Mouse (Mus musculus): Measurements from ENCODE around the gene Aff1. TPM values are rescaled to one million over a fixed set of nuclear protein-coding genes. Genes with fewer than 3 reads are reported as not detected.

The Aff1 gene
- polyA plus RNA-seq, 1 experiment from 2014 or later = 7.1 TPM

DNA sequence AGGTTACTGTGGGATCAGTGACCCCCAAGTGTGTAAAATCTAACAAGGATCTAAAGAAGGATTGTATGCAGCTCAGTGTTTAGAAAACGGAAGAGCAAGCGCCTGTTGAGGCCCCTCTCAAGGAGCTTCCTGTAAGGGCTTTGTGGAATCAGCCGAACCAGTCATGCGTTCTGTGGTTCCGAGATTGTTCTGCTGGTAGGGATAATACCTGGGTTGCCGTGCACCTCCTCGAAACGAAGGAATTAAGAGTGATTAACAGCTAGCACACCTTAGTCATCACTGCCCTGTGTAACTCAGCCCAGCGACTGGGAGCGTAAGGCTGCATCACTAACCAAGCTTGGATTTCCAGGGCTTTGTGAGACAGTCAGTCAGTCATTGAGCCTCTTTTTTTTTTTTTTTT, 87.7 kb downstream of the Aff1 start:
- Histone ChIP-seq H3K36me3 (ENCODE audit: control insufficient read depth, insufficient read depth, low read length) (no peaks in the 10 kb centered on the region), H3K9me3 (ENCODE audit: control insufficient read depth, low read length) (no peaks in the 10 kb centered on the region), H3K9ac (ENCODE audit: low read length) (no peak overlapping the region), H3K27ac (ENCODE audit: low read depth, low read length) (no peak overlapping the region), H3K27me3 (ENCODE audit: control insufficient read depth, insufficient read depth, low read length) (no peaks in the 10 kb centered on the region), H3K4me2 (ENCODE audit: low read depth, low read length, severe bottlenecking) (no peak overlapping the region), H3K4me3 (ENCODE audit: low read depth, low read length) (no peak overlapping the region), H3K4me1 (replicated peaks; ENCODE audit: control insufficient read depth, insufficient read depth, low read length) (peaks cover 34% of the 10 kb centered on the region)
- whole genome bisulfite sequencing = 10% methylated on average over 10 of the region's 10 CpGs
- no peak for DNase-seq (ENCODE audit: low spot score)
- no peak for ATAC-seq (replicated peaks; ENCODE audit: low FRiP score)

DNA sequence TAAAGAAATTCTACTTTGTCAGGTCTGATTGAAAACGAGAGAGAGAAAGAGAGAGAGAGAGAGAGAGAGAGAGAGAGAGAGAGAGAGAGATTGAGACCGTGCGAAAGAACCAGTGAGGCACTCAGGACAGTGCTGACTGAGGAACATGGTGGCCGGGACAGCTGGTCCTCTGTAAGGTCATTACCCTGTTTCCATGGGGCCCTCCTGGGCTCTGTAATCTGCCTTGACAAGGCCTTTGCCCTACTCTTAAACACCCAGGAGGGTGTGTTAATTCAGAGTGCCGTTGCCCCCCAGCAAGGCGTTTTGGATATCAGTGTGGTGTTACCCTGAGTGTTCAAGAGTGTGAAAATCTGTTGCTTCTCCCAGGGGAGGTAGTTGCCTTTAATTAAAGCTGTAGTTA, 88.1 kb downstream of the Aff1 start:
- Histone ChIP-seq H3K27me3 (ENCODE audit: control insufficient read depth, insufficient read depth, low read length) (no peaks in the 10 kb centered on the region), H3K9ac (ENCODE audit: low read length) (peak overlapping the region; percentile 16; the same call in 1 of the 2 replicates), H3K27ac (ENCODE audit: low read depth, low read length) (no peak overlapping the region), H3K9me3 (ENCODE audit: control insufficient read depth, low read length) (no peaks in the 10 kb centered on the region), H3K4me2 (ENCODE audit: low read depth, low read length, severe bottlenecking) (no peak overlapping the region), H3K4me3 (ENCODE audit: low read depth, low read length) (no peak overlapping the region), H3K36me3 (ENCODE audit: control insufficient read depth, insufficient read depth, low read length) (no peaks in the 10 kb centered on the region), H3K4me1 (replicated peaks; ENCODE audit: control insufficient read depth, insufficient read depth, low read length) (peaks cover 32% of the 10 kb centered on the region)
- ATAC-seq (replicated peaks; ENCODE audit: low FRiP score) (no peak; the same call in 1 of the 2 replicates), DNase-seq (ENCODE audit: low spot score) (peak; percentile 59)
- WGBS = 14% methylated on average over 6 of the region's 6 CpGs

DNA sequence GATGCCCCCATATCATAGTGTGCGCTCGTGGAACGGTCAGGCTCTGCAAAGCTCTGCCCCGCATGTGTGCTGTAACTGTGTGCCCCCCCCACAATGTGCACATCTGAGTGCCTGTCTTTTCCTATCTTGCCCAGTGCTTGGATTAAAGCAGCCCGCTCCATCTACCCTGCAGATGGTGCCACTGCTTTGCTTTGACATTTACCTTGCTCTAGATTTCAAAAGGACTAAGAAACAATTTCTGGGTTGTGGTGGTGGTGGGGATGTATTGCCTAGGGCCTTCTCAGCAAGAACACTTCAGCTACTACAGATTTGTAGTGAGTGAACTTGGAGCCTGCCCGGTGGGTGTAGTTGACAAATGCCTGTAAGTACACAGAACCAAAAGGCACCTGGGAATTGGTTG, 88.7 kb downstream of the Aff1 start:
- H3K4me2 ChIP-seq (ENCODE audit: low read depth, low read length, severe bottlenecking) = no peak overlapping the region
- no peak for DNase-seq (ENCODE audit: low spot score)
- no peaks in the 10 kb centered on the region for H3K27me3 ChIP-seq (ENCODE audit: control insufficient read depth, insufficient read depth, low read length)
- no peaks in the 10 kb centered on the region for H3K9me3 ChIP-seq (ENCODE audit: control insufficient read depth, low read length)
- 79% methylated on average over 6 of the region's 6 CpGs for WGBS
- no peak overlapping the region for H3K4me3 ChIP-seq (ENCODE audit: low read depth, low read length)
- H3K4me1 ChIP-seq (replicated peaks; ENCODE audit: control insufficient read depth, insufficient read depth, low read length) = peaks cover 32% of the 10 kb centered on the region
- ATAC-seq (replicated peaks; ENCODE audit: low FRiP score) = no peak
- no peak overlapping the region for H3K27ac ChIP-seq (ENCODE audit: low read depth, low read length)
- no peak overlapping the region for H3K9ac ChIP-seq (ENCODE audit: low read length)
- H3K36me3 ChIP-seq (ENCODE audit: control insufficient read depth, insufficient read depth, low read length) = no peaks in the 10 kb centered on the region

DNA sequence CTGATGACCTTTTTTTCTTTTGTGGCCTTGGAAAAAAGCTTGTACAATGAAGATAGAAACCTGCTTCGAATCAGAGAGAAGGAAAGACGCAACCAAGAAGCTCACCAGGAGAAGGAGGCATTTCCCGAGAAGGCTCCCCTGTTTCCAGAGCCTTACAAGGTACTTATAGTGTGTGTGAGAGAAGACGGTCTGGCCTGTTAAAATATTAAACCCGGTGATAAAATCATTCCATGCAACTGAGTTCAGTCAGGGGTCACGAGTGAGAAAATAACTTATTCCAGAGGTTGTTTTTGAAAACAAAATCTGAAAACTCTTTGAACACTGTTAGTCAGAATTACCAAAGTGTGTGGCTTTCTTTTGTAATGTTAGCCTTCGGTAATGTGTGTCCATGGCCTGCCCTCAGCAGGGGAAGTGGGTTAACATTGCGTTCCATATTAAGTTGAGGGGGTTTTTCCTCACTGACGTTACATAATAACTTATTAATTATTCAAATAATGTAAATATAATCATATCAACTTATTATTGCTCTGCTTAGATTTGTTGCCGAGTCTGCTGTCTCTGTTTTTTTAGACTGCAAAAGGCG, 91.0 kb downstream of the Aff1 start:
- no peak overlapping the region for H3K4me3 ChIP-seq (ENCODE audit: low read depth, low read length)
- no peaks in the 10 kb centered on the region for H3K9me3 ChIP-seq (ENCODE audit: control insufficient read depth, low read length)
- no peak overlapping the region for H3K4me2 ChIP-seq (ENCODE audit: low read depth, low read length, severe bottlenecking)
- WGBS = 90% methylated on average over 11 of the region's 11 CpGs
- DNase-seq (ENCODE audit: low spot score) (no peak), ATAC-seq (replicated peaks; ENCODE audit: low FRiP score) (no peak)
- no peak overlapping the region for H3K27ac ChIP-seq (ENCODE audit: low read depth, low read length)
- no peak overlapping the region for H3K9ac ChIP-seq (ENCODE audit: low read length)
- H3K27me3 ChIP-seq (ENCODE audit: control insufficient read depth, insufficient read depth, low read length) = no peaks in the 10 kb centered on the region
- peaks cover 26% of the 10 kb centered on the region for H3K4me1 ChIP-seq (replicated peaks; ENCODE audit: control insufficient read depth, insufficient read depth, low read length)
- H3K36me3 ChIP-seq (ENCODE audit: control insufficient read depth, insufficient read depth, low read length) = no peaks in the 10 kb centered on the region

DNA sequence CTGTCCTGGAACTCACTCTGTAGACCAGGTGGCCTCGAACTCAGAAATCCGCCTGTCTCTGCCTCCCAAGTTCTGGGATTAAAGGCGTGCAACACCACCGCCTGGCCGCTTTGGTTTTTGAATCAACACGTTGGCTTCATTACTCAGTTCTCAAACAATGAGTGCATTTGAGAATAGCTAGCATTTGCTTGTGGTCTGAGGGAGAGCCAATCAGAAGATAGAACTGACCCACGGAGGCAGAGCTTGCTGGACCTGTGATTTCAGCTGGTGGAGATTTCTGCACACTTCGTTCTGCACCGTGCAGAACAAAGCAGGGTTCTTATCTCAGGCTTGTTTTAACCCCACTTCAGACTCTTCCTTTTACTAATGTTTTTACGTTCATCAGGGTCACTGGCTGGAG, 93.9 kb downstream of the Aff1 start:
- H3K4me3 ChIP-seq (ENCODE audit: low read depth, low read length) = no peak overlapping the region
- ATAC-seq (replicated peaks; ENCODE audit: low FRiP score) (no peak), DNase-seq (ENCODE audit: low spot score) (no peak)
- H3K4me2 ChIP-seq (ENCODE audit: low read depth, low read length, severe bottlenecking) = no peak overlapping the region
- 0 out of 2 replicates have a peak, but pooled peaks cover 1% of the 10 kb centered on the region for H3K4me1 ChIP-seq (replicated peaks; ENCODE audit: control insufficient read depth, insufficient read depth, low read length)
- H3K36me3 ChIP-seq (ENCODE audit: control insufficient read depth, insufficient read depth, low read length) = no peaks in the 10 kb centered on the region
- no peaks in the 10 kb centered on the region for H3K9me3 ChIP-seq (ENCODE audit: control insufficient read depth, low read length)
- H3K9ac ChIP-seq (ENCODE audit: low read length) = no peak overlapping the region
- H3K27me3 ChIP-seq (ENCODE audit: control insufficient read depth, insufficient read depth, low read length) = no peaks in the 10 kb centered on the region
- WGBS = 82% methylated on average over 10 of the region's 10 CpGs
- no peak overlapping the region for H3K27ac ChIP-seq (ENCODE audit: low read depth, low read length)

DNA sequence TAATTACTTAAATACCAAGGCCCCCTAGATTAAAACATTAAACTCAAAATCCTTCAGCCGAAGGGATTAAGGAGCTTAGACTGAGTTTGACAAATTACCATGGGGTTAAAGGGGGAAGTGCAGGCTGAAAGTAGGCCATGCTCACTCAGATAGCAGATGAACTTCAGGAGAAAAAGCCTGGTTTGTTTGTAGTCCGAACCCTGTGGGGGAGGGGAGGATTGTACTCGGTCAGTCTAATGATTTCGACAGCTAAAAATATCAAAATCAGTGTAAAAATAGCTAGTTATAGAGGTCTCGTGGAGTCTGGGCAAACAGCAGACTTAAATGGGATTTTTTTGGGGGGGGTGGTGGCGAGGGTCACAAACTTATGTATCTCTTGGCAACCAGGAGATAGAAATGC, 96.3 kb downstream of the Aff1 start:
- H3K4me2 ChIP-seq (ENCODE audit: low read depth, low read length, severe bottlenecking) = no peak overlapping the region
- 37% methylated on average over 6 of the region's 6 CpGs for WGBS
- no peaks in the 10 kb centered on the region for H3K36me3 ChIP-seq (ENCODE audit: control insufficient read depth, insufficient read depth, low read length)
- H3K27ac ChIP-seq (ENCODE audit: low read depth, low read length) = no peak overlapping the region
- ATAC-seq (replicated peaks; ENCODE audit: low FRiP score) (no peak), DNase-seq (ENCODE audit: low spot score) (no peak)
- H3K9ac ChIP-seq (ENCODE audit: low read length) = no peak overlapping the region
- H3K4me1 ChIP-seq (replicated peaks; ENCODE audit: control insufficient read depth, insufficient read depth, low read length) = no peaks in the 10 kb centered on the region
- H3K4me3 ChIP-seq (ENCODE audit: low read depth, low read length) = no peak overlapping the region
- no peaks in the 10 kb centered on the region for H3K27me3 ChIP-seq (ENCODE audit: control insufficient read depth, insufficient read depth, low read length)
- no peaks in the 10 kb centered on the region for H3K9me3 ChIP-seq (ENCODE audit: control insufficient read depth, low read length)

DNA sequence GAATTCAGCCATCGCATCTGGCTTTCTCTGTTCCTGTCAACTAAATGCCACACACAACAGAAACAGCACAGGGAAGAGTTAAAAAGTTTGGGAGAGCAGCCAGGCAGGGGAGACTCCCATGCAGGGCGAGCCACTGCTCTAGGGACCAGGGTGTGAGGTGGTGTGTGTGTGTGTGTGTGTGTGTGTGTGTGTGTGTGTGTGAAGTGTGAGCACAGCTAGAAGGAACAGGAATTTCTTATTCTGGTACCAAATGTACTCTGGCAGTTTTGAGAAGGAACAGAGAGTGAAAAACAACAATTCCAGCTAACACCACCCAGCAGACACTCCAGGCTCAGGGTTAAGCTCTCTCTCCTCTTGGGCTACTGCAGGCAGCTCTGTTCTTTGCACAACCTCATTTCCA, 96.8 kb downstream of the Aff1 start:
- Histone ChIP-seq H3K4me1 (replicated peaks; ENCODE audit: control insufficient read depth, insufficient read depth, low read length) (no peaks in the 10 kb centered on the region), H3K9me3 (ENCODE audit: control insufficient read depth, low read length) (no peaks in the 10 kb centered on the region), H3K27me3 (ENCODE audit: control insufficient read depth, insufficient read depth, low read length) (no peaks in the 10 kb centered on the region), H3K36me3 (ENCODE audit: control insufficient read depth, insufficient read depth, low read length) (no peaks in the 10 kb centered on the region), H3K27ac (ENCODE audit: low read depth, low read length) (no peak overlapping the region), H3K4me2 (ENCODE audit: low read depth, low read length, severe bottlenecking) (no peak overlapping the region), H3K9ac (ENCODE audit: low read length) (no peak overlapping the region), H3K4me3 (ENCODE audit: low read depth, low read length) (no peak overlapping the region)
- WGBS = 39% methylated on average over 2 of the region's 2 CpGs
- ATAC-seq (replicated peaks; ENCODE audit: low FRiP score) (no peak), DNase-seq (ENCODE audit: low spot score) (no peak)

DNA sequence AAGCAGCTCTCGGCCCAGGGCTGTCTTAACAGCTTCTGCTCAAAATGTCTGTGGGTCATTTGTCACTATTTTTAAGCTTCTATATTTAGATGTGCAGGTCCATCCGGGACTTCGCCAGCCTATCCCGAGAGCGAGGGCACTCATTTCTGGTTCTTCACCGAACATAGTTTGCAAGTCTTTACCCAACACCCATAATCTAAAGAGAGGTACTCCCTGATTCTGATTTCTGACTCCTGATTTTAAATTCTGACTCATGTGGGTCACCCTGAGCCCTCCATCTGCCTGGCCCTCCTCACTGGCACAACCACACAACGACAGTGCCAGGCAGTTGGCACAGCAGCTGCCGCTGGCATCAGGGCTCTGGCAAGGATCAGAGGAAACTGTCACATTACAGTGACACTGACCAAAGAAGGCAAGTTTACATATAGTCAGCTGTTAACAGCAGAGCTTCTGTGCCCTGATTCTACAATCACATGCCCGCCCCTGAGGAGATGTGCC, 97.5 kb downstream of the Aff1 start:
- Histone ChIP-seq H3K9ac (ENCODE audit: low read length) (no peak overlapping the region), H3K4me3 (ENCODE audit: low read depth, low read length) (no peak overlapping the region), H3K27ac (ENCODE audit: low read depth, low read length) (no peak overlapping the region), H3K9me3 (ENCODE audit: control insufficient read depth, low read length) (no peaks in the 10 kb centered on the region), H3K4me1 (replicated peaks; ENCODE audit: control insufficient read depth, insufficient read depth, low read length) (no peaks in the 10 kb centered on the region), H3K27me3 (ENCODE audit: control insufficient read depth, insufficient read depth, low read length) (no peaks in the 10 kb centered on the region), H3K4me2 (ENCODE audit: low read depth, low read length, severe bottlenecking) (no peak overlapping the region), H3K36me3 (ENCODE audit: control insufficient read depth, insufficient read depth, low read length) (no peaks in the 10 kb centered on the region)
- ATAC-seq (replicated peaks; ENCODE audit: low FRiP score) = no peak
- WGBS = 87% methylated on average over 9 of the region's 9 CpGs
- DNase-seq (ENCODE audit: low spot score) = no peak

DNA sequence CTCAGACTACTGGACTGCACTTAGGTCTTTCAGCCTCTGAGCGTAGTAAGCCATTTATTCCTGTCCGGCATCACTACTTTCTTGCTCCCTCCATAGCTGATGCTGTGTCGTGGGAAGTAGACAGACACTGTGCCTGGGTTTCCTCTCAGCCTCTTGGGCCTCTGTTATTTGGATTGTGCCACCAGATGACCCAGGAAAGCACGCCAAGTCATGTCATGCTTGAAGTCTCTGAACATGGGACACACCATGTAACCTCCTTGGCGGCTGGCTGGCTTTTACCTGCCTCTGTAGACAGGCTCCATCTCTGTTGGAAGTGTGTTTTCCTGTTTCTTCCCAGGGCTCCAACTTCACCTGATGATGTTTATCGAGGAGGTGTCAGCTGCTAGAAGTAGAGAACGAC, 99.6 kb downstream of the Aff1 start:
- no peaks in the 10 kb centered on the region for H3K4me1 ChIP-seq (replicated peaks; ENCODE audit: control insufficient read depth, insufficient read depth, low read length)
- no peaks in the 10 kb centered on the region for H3K27me3 ChIP-seq (ENCODE audit: control insufficient read depth, insufficient read depth, low read length)
- no peak overlapping the region for H3K4me3 ChIP-seq (ENCODE audit: low read depth, low read length)
- WGBS = 82% methylated on average over 7 of the region's 7 CpGs
- no peak for ATAC-seq (replicated peaks; ENCODE audit: low FRiP score)
- H3K36me3 ChIP-seq (ENCODE audit: control insufficient read depth, insufficient read depth, low read length) = no peaks in the 10 kb centered on the region
- H3K9me3 ChIP-seq (ENCODE audit: control insufficient read depth, low read length) = no peaks in the 10 kb centered on the region
- no peak for DNase-seq (ENCODE audit: low spot score)
- H3K9ac ChIP-seq (ENCODE audit: low read length) = no peak overlapping the region
- no peak overlapping the region for H3K27ac ChIP-seq (ENCODE audit: low read depth, low read length)
- no peak overlapping the region for H3K4me2 ChIP-seq (ENCODE audit: low read depth, low read length, severe bottlenecking)
